Mouse (Mus musculus) cerebellum, adult 2 months (tissue): ENCODE measurements around the gene Kcnb1. TPM values are rescaled to one million over a fixed set of nuclear protein-coding genes. Genes with fewer than 3 reads are reported as not detected.

ENCODE experiments used
- DNase-seq, 2 experiments: peaks; one replicate each; pipeline ENCODE4 v3.0.0; 2021
- H3K27ac ChIP-seq: fragments of 200-500 bp; 2 replicates; pipeline ENCODE4 v1.5.1; 2012; ENCODE audit warnings: low read length, control low read depth, inconsistent platforms; ENCODE audit not compliant: insufficient read depth
- H3K27me3 ChIP-seq: fragments of 200-500 bp; 2 replicates; pipeline ENCODE4 v1.6.1; 2012; ENCODE audit warnings: inconsistent platforms, mild to moderate bottlenecking, low read length, moderate library complexity; ENCODE audit not compliant: control insufficient read depth, insufficient read depth
- H3K4me1 ChIP-seq: fragments of 200-500 bp; 2 replicates; pipeline ENCODE4 v1.6.1; 2011; ENCODE audit warnings: low read length; ENCODE audit not compliant: control insufficient read depth, insufficient read depth
- H3K4me3 ChIP-seq: fragments of 200-500 bp; replicated peaks from 2 replicates; pipeline ENCODE3; 2011; ENCODE audit warnings: mild to moderate bottlenecking, low read depth, low read length, control low read depth; ENCODE audit not compliant: insufficient read depth
- CTCF ChIP-seq: fragments of 200-500 bp; IDR thresholded peaks from 2 replicates; pipeline ENCODE4 v1.5.1; 2011; ENCODE audit warnings: low read depth, mild to moderate bottlenecking, control low read depth, low read length, moderate library complexity, borderline replicate concordance; ENCODE audit not compliant: insufficient read depth
- POLR2A ChIP-seq: fragments of 200-500 bp; IDR thresholded peaks from 2 replicates; pipeline ENCODE4 v1.6.1; 2011; ENCODE audit warnings: low read length, control low read depth, borderline replicate concordance; ENCODE audit not compliant: insufficient read depth
- WGBS: fragments of 180-500 bp; shearing (Covaris S2); methylation state at CpG from one replicate; pipeline ENCODE4 v1.1.7; 2018; 5-methylcytosine and 5-hydroxymethylcytosine counted together
- polyA plus RNA-seq: library from polyadenylated mRNA; depleted of rRNA; stranded (reverse); fragments of >200 nt; gene quantifications from 2 replicates; pipeline ENCODE4 v1.2.3, GENCODE M21; 2012

Kcnb1 gene
- polyA plus RNA-seq, 1 experiment: 9.2 TPM

- TF ChIP-seq CTCF (no peak), POLR2A (peak; percentile 100)
- peaks cover 20% of the 10 kb centered on the region; the same call in 1 of the 2 replicates for H3K4me1 ChIP-seq
- H3K4me3 ChIP-seq: peak within 1 kb of the TSS; percentile 95
- peak; percentile 96 to 98 for DNase-seq
- under 1% methylated on average over 53 of the region's 57 CpGs for WGBS
- peak within 1 kb of the TSS; percentile 80 for H3K27ac ChIP-seq
- no peaks in the 10 kb centered on the region for H3K27me3 ChIP-seq
These were observed 126.7 kb downstream of the Kcnb1 start, which contains the start of gene Znfx1 for GRCm38 (mm10) chr2:167062965-167063880. Znfx1 (minus strand) TSS chr2:167063015.

- Histone ChIP-seq H3K27me3 (no peaks in the 10 kb centered on the region), H3K27ac (peak overlapping the region; percentile 80), H3K4me1 (peaks cover 20% of the 10 kb centered on the region; the same call in 1 of the 2 replicates), H3K4me3 (peak overlapping the region; percentile 95)
- TF ChIP-seq POLR2A (peak; percentile 59), CTCF (no peak)
- peak; percentile 91 to 92 for DNase-seq
- under 1% methylated on average over 58 of the region's 60 CpGs for WGBS
These were observed 127.5 kb downstream of the Kcnb1 start for GRCm38 (mm10) chr2:167062497-167062911.

GRCm38 (mm10) chr2:167061381-167062034, 128.4 kb downstream of the Kcnb1 start:
- Histone ChIP-seq H3K27me3 (no peaks in the 10 kb centered on the region), H3K4me3 (peak overlapping the region; percentile 95), H3K4me1 (peaks cover 20% of the 10 kb centered on the region; the same call in 1 of the 2 replicates), H3K27ac (no peak overlapping the region)
- TF ChIP-seq POLR2A: no peak
- no peak for TF ChIP-seq CTCF
- WGBS: 22% methylated on average over 11 of the region's 11 CpGs
- peak in 1 of 2 experiments; percentile 41 for DNase-seq

- no peak for TF ChIP-seq POLR2A
- no peak for TF ChIP-seq CTCF
- no peaks in the 10 kb centered on the region for H3K27me3 ChIP-seq
- H3K27ac ChIP-seq: no peak overlapping the region
- H3K4me1 ChIP-seq: peaks cover 20% of the 10 kb centered on the region; the same call in 1 of the 2 replicates
- DNase-seq: no peak
- no peak overlapping the region for H3K4me3 ChIP-seq
These were observed 129.2 kb downstream of the Kcnb1 start for GRCm38 (mm10) chr2:167060761-167061160.

DNA sequence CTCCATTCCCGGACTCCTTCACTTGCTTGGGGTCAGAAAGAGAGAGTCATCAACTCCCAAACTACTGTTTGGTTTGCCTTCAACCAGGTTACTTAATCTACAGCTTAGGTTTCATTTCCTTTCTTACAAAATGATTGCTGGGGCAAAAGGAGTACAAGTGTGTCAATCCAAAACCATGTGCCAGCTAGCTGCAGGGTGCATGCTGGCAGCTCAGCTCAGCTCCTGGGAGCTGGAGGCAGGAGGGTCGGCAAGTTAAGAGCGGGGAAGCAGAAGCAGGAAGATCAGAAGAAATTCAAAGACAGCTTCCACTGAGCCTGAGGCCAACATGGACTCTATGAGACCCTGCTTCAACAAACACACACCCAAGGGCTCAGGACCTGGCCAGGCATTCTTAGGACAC, 129.6 kb downstream of the Kcnb1 start:
- H3K4me3 ChIP-seq: no peak overlapping the region

DNA sequence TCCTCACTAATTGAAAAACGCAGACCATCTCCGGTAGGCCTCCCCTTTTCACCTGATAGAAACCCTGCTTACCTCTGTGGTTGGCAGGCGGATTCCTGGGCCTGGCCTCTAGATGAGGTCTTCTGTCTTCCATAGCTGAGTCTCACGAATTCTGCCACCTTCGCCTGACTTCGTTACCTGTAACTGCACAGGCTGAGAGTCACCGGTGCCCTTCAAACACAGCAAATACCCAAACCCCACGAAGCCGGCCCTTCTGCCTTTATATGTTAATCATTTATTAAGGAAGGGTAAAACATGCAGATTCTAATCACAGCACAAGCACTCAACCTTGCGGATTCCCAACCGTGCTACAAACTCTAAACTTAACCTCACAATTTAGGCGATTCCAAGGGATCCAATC, 130.0 kb downstream of the Kcnb1 start:
- TF ChIP-seq POLR2A (no peak), CTCF (no peak)
- peaks cover 22% of the 10 kb centered on the region for H3K4me1 ChIP-seq
- no peak for DNase-seq
- 81% methylated on average over 12 of the region's 12 CpGs for WGBS
- H3K4me3 ChIP-seq: no peak overlapping the region
- no peak overlapping the region for H3K27ac ChIP-seq
- H3K27me3 ChIP-seq: no peaks in the 10 kb centered on the region

More for the DNA sequence above, 129.6 kb downstream of the Kcnb1 start:
- WGBS: 36% methylated on average over 3 of the region's 3 CpGs
- no peak overlapping the region for H3K27ac ChIP-seq
- H3K27me3 ChIP-seq: no peaks in the 10 kb centered on the region
- H3K4me1 ChIP-seq: peaks cover 21% of the 10 kb centered on the region
- DNase-seq: peak in 1 of 2 experiments; percentile 32
- TF ChIP-seq POLR2A: no peak
- no peak for TF ChIP-seq CTCF

- H3K4me3 ChIP-seq: no peak overlapping the region
- no peak overlapping the region for H3K27ac ChIP-seq
- peaks cover 18% of the 10 kb centered on the region for H3K4me1 ChIP-seq
- H3K27me3 ChIP-seq: no peaks in the 10 kb centered on the region
- whole genome bisulfite sequencing: 60% methylated on average over 8 of the region's 8 CpGs
- TF ChIP-seq POLR2A (no peak), CTCF (no peak)
- DNase-seq: no peak
These were observed 130.4 kb downstream of the Kcnb1 start for GRCm38 (mm10) chr2:167059536-167059935.
